Mouse (Mus musculus) kidney, postnatal 4 days (tissue): ENCODE data around the gene Cyp26b1.
A peak's percentile ranks its signal among the peaks of the same experiment; 100 is the strongest.

ENCODE experiments used
- DNase-seq, 2 experiments: peaks; one replicate each; pipeline ENCODE4 v3.0.0; 2021; ENCODE audit warnings: mixed read lengths in 2 of 2

Gene Cyp26b1

GRCm38 (mm10) chr6:84587471-84588101 is 6.1 kb downstream of the Cyp26b1 start:
- DNase-seq, result peak; percentile 75 to 81

GRCm38 (mm10) chr6:84586551-84587200 is 7.0 kb downstream of the Cyp26b1 start:
- no peak for DNase-seq

- no peak for DNase-seq
Measured at GRCm38 (mm10) chr6:84585686-84586300, 7.9 kb downstream of the Cyp26b1 start.

GRCm38 (mm10) chr6:84584783-84585685 is 8.7 kb downstream of the Cyp26b1 start:
- DNase-seq, result peak; percentile 41 to 50

DNA sequence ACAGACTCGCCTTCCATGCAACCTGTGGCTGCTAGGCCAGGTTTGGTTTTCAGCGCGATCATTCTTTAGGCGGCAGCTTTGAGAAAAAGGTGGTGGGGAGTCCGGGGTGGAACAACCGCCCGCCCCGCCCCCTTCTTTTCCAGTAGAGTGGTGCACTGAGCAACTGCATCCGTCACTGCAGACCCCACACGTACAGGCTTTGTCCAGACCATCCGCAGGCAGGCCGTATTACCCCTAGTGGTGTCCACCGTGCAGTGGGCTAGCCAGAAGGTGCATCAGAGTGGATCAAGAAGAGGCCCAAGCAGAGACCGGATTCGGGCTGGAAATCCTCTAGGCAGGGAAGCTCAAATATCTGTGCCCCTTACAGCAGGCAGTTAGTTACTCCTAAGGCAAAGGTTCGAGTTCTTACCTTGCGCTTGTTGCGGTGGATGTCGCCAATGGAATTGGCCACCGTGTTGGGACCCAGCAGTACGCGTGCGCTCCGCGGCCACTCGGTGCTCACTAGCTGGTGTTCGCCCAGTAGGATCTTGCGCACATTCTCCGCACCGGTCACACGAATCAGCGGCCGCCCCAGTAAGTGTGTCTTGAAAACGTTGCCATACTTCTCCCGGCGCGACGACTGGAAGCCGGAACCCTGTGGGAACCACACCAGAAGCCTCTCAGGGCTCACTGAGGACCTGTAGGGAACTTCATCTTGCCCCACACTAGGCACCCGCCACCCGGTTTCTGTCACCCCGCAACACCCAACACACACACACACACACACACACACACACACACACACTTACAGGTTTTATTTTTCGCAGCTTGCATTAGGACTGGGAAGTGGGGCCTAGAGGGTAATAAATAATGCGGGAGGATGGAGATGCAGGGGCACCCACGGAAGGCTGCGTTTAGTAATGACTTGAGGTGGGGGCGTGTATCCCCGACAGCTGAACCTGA is 9.6 kb downstream of the Cyp26b1 start:
- peak; percentile 30 to 48 for DNase-seq

- DNase-seq, result peak; percentile 82 to 88
Measured at GRCm38 (mm10) chr6:84583371-84583770, 10.3 kb downstream of the Cyp26b1 start.

- DNase-seq, result no peak
Measured at GRCm38 (mm10) chr6:84582826-84583225, 10.9 kb downstream of the Cyp26b1 start.

- DNase-seq, result peak in 1 of 2 experiments; percentile 32
Measured at GRCm38 (mm10) chr6:84581833-84582445, 11.8 kb downstream of the Cyp26b1 start.

- DNase-seq, result no peak
Measured at GRCm38 (mm10) chr6:84580979-84581832, 12.5 kb downstream of the Cyp26b1 start.

- no peak for DNase-seq
Measured at GRCm38 (mm10) chr6:84579508-84579907, 14.2 kb downstream of the Cyp26b1 start.

DNA sequence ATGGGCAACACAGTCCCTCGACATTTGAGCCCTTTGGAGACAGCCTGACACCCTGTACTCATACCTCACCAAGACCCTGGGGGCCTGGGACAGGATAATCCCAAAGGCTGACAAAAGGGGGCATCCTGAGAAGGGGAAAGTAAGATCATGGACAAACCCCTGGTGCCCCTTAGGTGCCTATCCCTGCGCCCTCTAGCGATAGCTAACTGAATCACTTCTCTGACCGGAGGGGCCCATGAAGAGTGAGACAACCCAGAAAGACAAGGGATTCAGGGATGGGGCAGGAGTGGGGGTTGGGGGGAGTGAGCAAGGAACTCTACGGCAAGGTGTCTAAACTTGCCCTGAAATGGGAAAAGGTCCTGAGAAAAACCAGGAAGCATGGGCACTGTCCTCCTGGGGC is 14.8 kb downstream of the Cyp26b1 start:
- peak; percentile 51 to 54 for DNase-seq

DNA sequence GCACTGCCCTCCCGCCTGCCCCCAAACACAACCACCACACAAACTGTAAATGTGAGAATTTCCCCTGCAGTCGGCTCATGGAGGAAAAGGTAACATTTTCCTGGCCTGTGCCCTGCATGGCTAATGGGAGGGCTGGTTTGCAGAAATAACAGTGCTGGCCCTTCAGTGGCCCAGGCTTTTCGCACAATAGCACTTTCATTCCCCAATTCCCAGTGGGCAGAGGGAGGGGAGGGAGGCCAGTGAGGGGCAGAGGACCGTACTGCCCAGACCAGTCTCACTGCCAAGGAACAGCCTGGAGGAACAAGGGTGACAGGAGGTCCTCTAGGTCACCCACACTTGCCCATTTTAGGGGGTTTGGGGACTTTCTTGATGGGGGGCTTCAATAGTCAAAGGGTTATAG is 15.8 kb downstream of the Cyp26b1 start:
- DNase-seq, result no peak

GRCm38 (mm10) chr6:84573905-84574660 is 19.6 kb downstream of the Cyp26b1 start:
- peak; percentile 60 to 69 for DNase-seq

DNA sequence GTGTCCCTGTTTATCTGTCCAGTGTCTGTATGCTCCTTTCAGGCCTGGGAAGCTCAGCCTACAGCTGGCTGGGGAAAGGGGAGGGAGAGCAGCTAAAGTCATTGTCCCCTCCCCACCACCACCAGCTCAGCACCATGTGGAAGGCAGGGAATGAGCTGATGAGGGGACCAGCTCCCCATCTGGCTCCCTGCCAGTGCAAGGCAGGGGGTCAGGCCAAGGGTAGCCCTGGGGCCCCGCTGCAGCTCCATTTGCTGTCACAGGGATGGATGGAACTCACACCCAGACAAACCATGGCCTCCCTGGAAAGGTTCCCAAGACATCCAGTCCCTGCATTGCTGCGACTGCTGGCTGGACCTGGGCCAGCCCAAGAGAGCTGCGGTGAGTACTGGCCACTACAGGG is 23.7 kb downstream of the Cyp26b1 start:
- DNase-seq, result no peak

GRCm38 (mm10) chr6:84569590-84569989 is 24.1 kb downstream of the Cyp26b1 start:
- DNase-seq, result no peak

- DNase-seq, result no peak
Measured at GRCm38 (mm10) chr6:84568880-84569279, 24.8 kb downstream of the Cyp26b1 start.

DNA sequence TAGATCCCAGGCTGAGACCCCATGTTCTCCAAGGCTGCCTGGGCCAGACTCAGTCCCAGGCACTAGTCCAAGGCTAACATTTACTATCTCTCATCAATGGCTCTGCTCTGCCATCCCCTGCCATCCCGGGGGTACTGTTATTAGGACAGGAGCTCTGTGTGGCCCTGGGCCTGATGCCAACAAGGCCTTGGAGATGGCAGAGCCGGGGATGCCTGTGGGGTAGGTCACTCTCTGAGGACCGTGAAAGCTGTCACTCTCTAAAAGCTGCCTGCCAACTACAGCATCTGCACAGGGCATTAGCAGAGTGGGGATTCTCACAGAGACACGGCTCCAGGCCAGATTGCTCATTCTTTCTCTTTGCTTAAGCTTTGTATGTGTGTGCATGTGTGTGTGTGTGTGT is 26.0 kb downstream of the Cyp26b1 start:
- no peak for DNase-seq

DNA sequence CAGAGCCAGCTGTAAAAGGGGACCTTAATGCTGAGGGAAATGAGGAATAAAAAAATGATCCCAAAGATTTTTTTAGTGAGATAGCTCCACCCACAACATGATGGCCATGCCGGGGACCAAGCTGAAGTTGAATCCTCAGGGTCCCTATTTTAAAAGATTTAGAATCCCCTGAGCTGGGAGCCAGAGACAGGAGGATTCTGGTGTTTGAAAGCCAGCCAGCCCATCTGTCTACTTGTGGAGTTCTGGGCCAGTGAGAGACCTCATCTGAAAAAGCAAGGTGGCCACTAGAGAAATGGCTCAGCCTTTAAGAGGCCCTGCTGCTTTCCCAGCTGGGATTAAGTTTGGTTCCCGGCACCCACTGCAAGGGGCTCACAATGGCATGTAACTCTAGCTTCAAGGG is 26.9 kb downstream of the Cyp26b1 start:
- no peak for DNase-seq

DNA sequence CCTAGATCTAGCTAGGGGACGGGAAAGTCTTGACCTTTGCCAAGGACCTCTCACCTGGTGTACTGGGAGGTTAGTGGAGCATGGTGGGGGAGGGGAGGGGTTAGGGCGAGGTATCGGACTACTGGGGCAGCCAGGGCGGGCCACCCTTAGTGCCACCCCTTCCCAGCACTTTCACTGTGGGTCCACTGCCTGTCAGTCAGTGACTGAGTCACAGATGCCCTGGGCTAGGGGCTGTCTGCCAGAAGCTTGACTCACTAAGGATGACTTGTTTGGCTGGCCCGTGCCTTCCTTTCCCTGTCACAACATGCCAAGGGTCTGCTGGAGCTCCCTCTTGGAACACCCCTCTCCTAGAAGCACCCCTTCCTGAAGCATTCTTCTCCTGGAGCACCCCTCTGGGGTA is 28.5 kb downstream of the Cyp26b1 start:
- DNase-seq, result no peak

GRCm38 (mm10) chr6:84562948-84563347 is 30.8 kb downstream of the Cyp26b1 start:
- DNase-seq, result no peak
